Mouse (Mus musculus): ENCODE results near the gene Rfesd. TPM values are rescaled to one million over a fixed set of nuclear protein-coding genes. Genes with fewer than 3 reads are reported as not detected.

Rfesd gene
- polyA plus RNA-seq, 1 experiment from 2014 or later, result 18.1 TPM

Other genes with a start within 250 kb of the Rfesd start
- gene Glrx, start 178.9 kb downstream of the Rfesd start, polyA plus RNA-seq (2015; fragmentation: Nextera tagmentation; extraction: Ambion mirVana), result 210 and 253 TPM in 2 replicates
- gene Rhobtb3, start 74.8 kb downstream of the Rfesd start, polyA plus RNA-seq (2015; fragmentation: Nextera tagmentation; extraction: Ambion mirVana), result 12.3 and 19.4 TPM in 2 replicates
- gene Spata9, start 51.6 kb downstream of the Rfesd start, polyA plus RNA-seq (2015; fragmentation: Nextera tagmentation; extraction: Ambion mirVana), result 0.22 and 0.48 TPM in 2 replicates
- gene Gpr150, start 38.3 kb upstream of the Rfesd start, polyA plus RNA-seq (2015; fragmentation: Nextera tagmentation; extraction: Ambion mirVana), result 0.26 and 0.28 TPM in 2 replicates
- gene Arsk, start 79.9 kb upstream of the Rfesd start, polyA plus RNA-seq (2015; fragmentation: Nextera tagmentation; extraction: Ambion mirVana), result 3.8 and 4.7 TPM in 2 replicates
- gene Ttc37, start 80.0 kb upstream of the Rfesd start, polyA plus RNA-seq (2015; fragmentation: Nextera tagmentation; extraction: Ambion mirVana), result 7.7 and 8.4 TPM in 2 replicates

All from intestine, embryonic 16.5 days (tissue).